10 mouse cellular contexts compared by ENCODE assay signal in the genomic region with DNA sequence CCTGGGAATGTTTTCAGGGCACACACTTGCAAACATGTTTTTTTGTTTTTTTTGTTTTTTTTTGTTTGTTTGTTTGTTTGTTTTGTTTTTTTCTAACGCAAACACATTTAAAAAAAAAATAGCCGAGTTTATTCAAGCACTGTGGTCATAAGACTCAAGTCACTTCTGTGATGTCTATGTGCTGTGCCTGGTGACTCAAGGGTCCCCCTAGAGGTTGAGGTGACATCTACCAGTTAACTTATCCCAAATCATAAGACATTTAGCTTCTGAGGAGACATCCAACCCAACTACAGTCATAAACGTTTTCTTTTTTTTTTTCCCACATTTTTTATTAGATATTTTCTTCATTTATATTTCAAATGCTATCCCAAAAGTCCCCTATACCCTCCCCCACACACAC.
DNase-seq lines count a peak whose midpoint lies in the region; ATAC-seq and TF ChIP-seq lines count a peak whose summit lies in the region.
"Had no signal": no experiment of that assay in that cellular context is flagged by ENCODE, and none has a peak within 500 bp of the region (broad histone marks: within the 10 kb centered on the region; RNA-seq: fewer than 3 reads in every experiment).

No protein-coding gene starts in this region.

- H3K36me3 ChIP-seq in kidney, embryonic 14.5 days (ENCODE audit: control insufficient read depth, insufficient read depth, low read length): no peaks in the 10 kb centered on the region
- no peaks in the 10 kb centered on the region for H3K36me3 ChIP-seq in lung, postnatal 0 days (ENCODE audit: insufficient read depth, low read length)
- H3K36me3 ChIP-seq: forebrain, embryonic 12.5 days; lung, embryonic 15.5 days had no signal

- ATAC-seq in kidney, embryonic 14.5 days (ENCODE audit: low FRiP score, low TSS enrichment): no peak
- ATAC-seq in lung, postnatal 0 days: no peak
- ATAC-seq in monocyte, adult 5-6 weeks (replicated peaks; ENCODE audit: insufficient number of reproducible peaks, low FRiP score, low TSS enrichment, poor library complexity, severe bottlenecking): no peak

- no peak overlapping the region for H3K9ac ChIP-seq in kidney, embryonic 14.5 days (ENCODE audit: low read depth, low read length)
- H3K9ac ChIP-seq in lung, postnatal 0 days (replicated peaks; ENCODE audit: low read depth): no peak overlapping the region
- H3K9ac ChIP-seq: forebrain, embryonic 12.5 days; lung, embryonic 15.5 days had no signal

- H3K4me2 ChIP-seq in kidney, embryonic 14.5 days (replicated peaks; ENCODE audit: low read depth, low read length): no peak overlapping the region
- no peak overlapping the region for H3K4me2 ChIP-seq in lung, postnatal 0 days (replicated peaks; ENCODE audit: low read depth, low read length)
- H3K4me2 ChIP-seq: forebrain, embryonic 12.5 days; lung, embryonic 15.5 days had no signal

- no peaks in the 10 kb centered on the region for H3K4me1 ChIP-seq in kidney, embryonic 14.5 days (ENCODE audit: control insufficient read depth, insufficient read depth, low read length)
- H3K4me1 ChIP-seq in lung, postnatal 0 days (ENCODE audit: insufficient read depth, low read depth, low read length): no peaks in the 10 kb centered on the region
- H3K4me1 ChIP-seq: forebrain, embryonic 12.5 days; lung, embryonic 15.5 days had no signal

- peak; percentile 28 to 46 for DNase-seq in cerebellum, postnatal 10 days
- DNase-seq in cerebellum, adult 18-20 months: no peak
- DNase-seq in kidney, adult 9 months: peak; percentile 31
- DNase-seq in NIH3T3 (ENCODE audit: low read depth): peak; percentile 35
- DNase-seq in lung, postnatal 0 days (ENCODE audit: low spot score): peak; percentile 44
- no peak for DNase-seq in cerebellum, adult 8-10 months

- peak; percentile 65 for TF ChIP-seq CTCF in lung, postnatal 0 days (IDR thresholded peaks at IDR 0.05)

- H3K4me3 ChIP-seq in kidney, embryonic 14.5 days (ENCODE audit: low read length): no peak overlapping the region
- H3K4me3 ChIP-seq in lung, postnatal 0 days (ENCODE audit: low read depth, low read length): no peak overlapping the region
- H3K4me3 ChIP-seq: forebrain, embryonic 12.5 days; lung, embryonic 15.5 days had no signal

- no peak for TF ChIP-seq EP300 in lung, postnatal 0 days (IDR thresholded peaks at IDR 0.05)

- no peaks in the 10 kb centered on the region for H3K9me3 ChIP-seq in kidney, embryonic 14.5 days (ENCODE audit: control insufficient read depth, low read length)
- H3K9me3 ChIP-seq in lung, postnatal 0 days (ENCODE audit: low read length): no peaks in the 10 kb centered on the region
- H3K9me3 ChIP-seq: forebrain, embryonic 12.5 days; lung, embryonic 15.5 days had no signal

- 52% methylated on average over 3 of the region's 3 CpGs for WGBS in kidney, embryonic 14.5 days
- WGBS in lung, postnatal 0 days: 30% methylated on average over 3 of the region's 3 CpGs

- no peaks in the 10 kb centered on the region for H3K27me3 ChIP-seq in kidney, embryonic 14.5 days (ENCODE audit: control insufficient read depth, insufficient read depth, low read length)
- H3K27me3 ChIP-seq in lung, postnatal 0 days (replicated peaks; ENCODE audit: insufficient read depth, low read length): no peaks in the 10 kb centered on the region
- H3K27me3 ChIP-seq: forebrain, embryonic 12.5 days; lung, embryonic 15.5 days had no signal

- H3K27ac ChIP-seq in kidney, embryonic 14.5 days (ENCODE audit: low read depth, low read length): no peak overlapping the region
- H3K27ac ChIP-seq in lung, postnatal 0 days (ENCODE audit: low read length): no peak overlapping the region
- H3K27ac ChIP-seq: forebrain, embryonic 12.5 days; lung, embryonic 15.5 days had no signal

Comparison
In these comparisons a context has a peak if more than half of its experiments do, and no peak if none do; other contexts are left out.
1. DNase-seq: peak in cerebellum, postnatal 10 days (2 of 2), kidney, adult 9 months (single experiment), NIH3T3 (single experiment) and lung, postnatal 0 days (single experiment); none in cerebellum, adult 18-20 months (0 of 2) and cerebellum, adult 8-10 months (single experiment).